Mouse (Mus musculus): ENCODE data around the gene Eif2b4. TPM values are rescaled to one million over a fixed set of nuclear protein-coding genes. Genes with fewer than 3 reads are reported as not detected.

Eif2b4 gene
- polyA plus RNA-seq, 1 experiment from 2014 or later = 42.2 TPM

DNA sequence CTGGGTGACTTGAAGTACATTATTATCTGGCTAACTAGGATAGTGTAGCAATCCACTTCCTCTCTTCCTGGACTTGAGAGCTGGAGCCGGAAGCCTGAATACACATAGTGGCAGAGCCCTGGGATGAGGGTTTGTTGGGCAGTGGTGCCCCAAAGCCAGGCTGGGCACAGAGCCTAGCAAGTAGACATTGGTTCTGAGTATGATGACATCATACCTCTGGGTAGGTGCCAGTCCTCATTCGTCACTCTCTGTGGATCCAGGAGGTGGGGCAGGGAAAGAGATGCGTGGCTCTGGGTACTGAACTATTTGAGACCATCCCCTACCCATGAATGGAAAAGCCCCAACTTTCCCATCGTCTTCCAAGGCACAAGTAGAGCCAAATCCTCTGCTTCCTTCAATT lies 43.4 kb downstream of the Eif2b4 start:
- no peak overlapping the region for H3K27ac ChIP-seq (ENCODE audit: low read length)
- H3K27me3 ChIP-seq (ENCODE audit: control insufficient read depth, insufficient read depth, low read depth, low read length) = no peaks in the 10 kb centered on the region
- no peak overlapping the region for H3K4me3 ChIP-seq (ENCODE audit: low read depth, low read length)
- H3K4me1 ChIP-seq (ENCODE audit: control insufficient read depth, low read depth, low read length) = peaks cover 11% of the 10 kb centered on the region
- 77% methylated on average over 4 of the region's 4 CpGs for WGBS (ENCODE audit: insufficient replicate concordance)
- H3K4me2 ChIP-seq (ENCODE audit: low read depth, low read length) = no peak overlapping the region
- no peak for ATAC-seq (ENCODE audit: low read depth)
- no peaks in the 10 kb centered on the region for H3K9me3 ChIP-seq (replicated peaks; ENCODE audit: control insufficient read depth, low read length)
- H3K9ac ChIP-seq (ENCODE audit: low read depth, low read length) = no peak overlapping the region
- no peaks in the 10 kb centered on the region for H3K36me3 ChIP-seq (ENCODE audit: control insufficient read depth, insufficient read depth)

DNA sequence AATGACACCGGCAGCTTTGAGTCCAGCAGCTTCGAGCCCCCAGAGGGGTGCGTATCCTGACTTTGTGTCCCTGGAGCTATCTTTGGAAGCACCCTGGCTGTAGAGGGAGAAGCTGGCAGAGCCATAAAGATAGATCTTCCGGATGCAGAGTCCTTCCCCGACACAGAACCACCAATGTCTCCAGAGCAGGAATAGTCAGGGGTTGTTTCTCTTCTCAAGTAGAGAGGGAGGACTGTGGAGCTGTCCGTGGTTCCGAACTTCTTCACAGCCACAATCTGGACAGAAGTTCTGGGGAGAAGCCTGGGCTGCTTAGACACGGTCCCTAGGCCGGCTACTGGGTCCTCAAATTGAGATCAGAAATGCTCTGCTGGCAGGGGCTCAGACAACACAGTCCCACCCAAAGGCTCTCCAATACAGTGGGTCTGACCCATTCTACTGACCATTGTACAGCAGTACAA lies 54.2 kb downstream of the Eif2b4 start:
- ATAC-seq (ENCODE audit: low read depth) = no peak
- 8% methylated on average over 9 of the region's 9 CpGs for WGBS (ENCODE audit: insufficient replicate concordance)
- H3K4me2 ChIP-seq (ENCODE audit: low read depth, low read length) = no peak overlapping the region

DNA sequence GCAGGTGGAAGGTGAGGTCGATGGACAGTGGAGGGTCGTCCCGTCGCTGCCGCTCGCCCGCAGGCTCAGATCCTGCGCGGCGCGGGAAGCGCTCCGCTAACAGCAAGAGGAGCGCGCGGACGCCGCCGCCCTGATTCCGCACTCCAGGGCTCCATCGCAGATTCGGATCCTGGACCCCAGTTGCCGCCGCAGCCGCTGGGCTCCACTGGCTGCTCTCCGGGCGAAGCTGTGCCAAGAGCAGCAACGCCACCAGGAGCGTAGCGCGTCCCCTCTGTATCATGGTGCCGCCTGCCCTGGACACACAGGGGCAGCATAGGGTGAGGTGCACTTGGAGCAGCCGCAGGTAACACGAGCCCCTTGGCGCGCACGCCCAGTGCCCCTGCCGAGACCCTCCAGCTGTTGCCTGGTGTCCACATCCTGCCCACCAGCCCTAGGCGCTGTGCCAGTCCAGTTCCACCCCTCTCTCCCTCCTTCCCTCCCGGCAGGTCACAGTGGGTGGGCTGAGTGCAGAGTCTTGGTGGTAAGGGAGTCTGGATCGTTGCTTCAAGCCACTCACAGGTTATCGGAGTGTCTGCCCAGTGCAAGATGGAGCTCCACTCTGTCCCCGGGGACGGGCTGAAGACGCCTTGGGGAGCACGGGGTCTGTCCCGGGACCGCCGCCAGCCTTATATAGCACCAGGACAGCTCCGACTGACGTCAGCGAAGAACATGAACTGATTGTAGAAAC lies 54.8 kb downstream of the Eif2b4 start, which contains the start of gene Ucn:
Gene Ucn (minus strand): TSS at position 589 of the 727 bp plus-strand sequence.
- Histone ChIP-seq H3K9me3 (replicated peaks; ENCODE audit: control insufficient read depth, low read length) (no peaks in the 10 kb centered on the region), H3K4me2 (ENCODE audit: low read depth, low read length) (no peak within 1 kb of the TSS), H3K36me3 (ENCODE audit: control insufficient read depth, insufficient read depth) (no peaks in the 10 kb centered on the region), H3K9ac (ENCODE audit: low read depth, low read length) (no peak within 1 kb of the TSS), H3K27me3 (ENCODE audit: control insufficient read depth, insufficient read depth, low read depth, low read length) (peaks cover 54% of the 10 kb centered on the region), H3K4me3 (ENCODE audit: low read depth, low read length) (no peak within 1 kb of the TSS), H3K4me1 (ENCODE audit: control insufficient read depth, low read depth, low read length) (peaks cover 2% of the 10 kb centered on the region), H3K27ac (ENCODE audit: low read length) (no peak within 1 kb of the TSS)
- no peak for ATAC-seq (ENCODE audit: low read depth)
- 3% methylated on average over 52 of the region's 52 CpGs for WGBS (ENCODE audit: insufficient replicate concordance)

More for the DNA sequence above, 54.2 kb downstream of the Eif2b4 start:
- Histone ChIP-seq H3K4me1 (ENCODE audit: control insufficient read depth, low read depth, low read length) (peaks cover 2% of the 10 kb centered on the region), H3K9me3 (replicated peaks; ENCODE audit: control insufficient read depth, low read length) (no peaks in the 10 kb centered on the region), H3K27me3 (ENCODE audit: control insufficient read depth, insufficient read depth, low read depth, low read length) (peaks cover 54% of the 10 kb centered on the region), H3K36me3 (ENCODE audit: control insufficient read depth, insufficient read depth) (no peaks in the 10 kb centered on the region), H3K4me3 (ENCODE audit: low read depth, low read length) (no peak overlapping the region), H3K9ac (ENCODE audit: low read depth, low read length) (no peak overlapping the region), H3K27ac (ENCODE audit: low read length) (no peak overlapping the region)

DNA sequence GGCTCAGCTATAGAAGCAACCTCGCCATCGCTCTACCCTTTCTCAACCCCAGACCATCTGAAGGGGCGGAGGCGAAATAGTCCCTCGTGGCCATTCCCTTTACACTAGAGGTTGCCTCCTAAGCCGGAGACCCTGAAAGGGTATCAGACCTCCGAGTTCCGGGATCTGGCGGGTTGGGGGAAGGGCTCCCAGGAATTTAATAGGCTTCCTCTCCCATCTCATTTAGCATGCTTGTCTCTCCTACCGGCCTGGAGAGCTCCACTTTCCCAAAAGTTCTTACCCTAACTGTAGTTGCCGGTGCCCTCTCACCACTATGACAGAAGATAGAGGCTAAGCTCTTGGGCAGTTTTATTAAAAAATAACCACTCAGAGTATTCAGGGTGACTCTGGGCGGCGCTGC lies 55.6 kb downstream of the Eif2b4 start:
- Histone ChIP-seq H3K4me3 (ENCODE audit: low read depth, low read length) (no peak overlapping the region), H3K9me3 (replicated peaks; ENCODE audit: control insufficient read depth, low read length) (no peaks in the 10 kb centered on the region), H3K4me2 (ENCODE audit: low read depth, low read length) (no peak overlapping the region), H3K36me3 (ENCODE audit: control insufficient read depth, insufficient read depth) (no peaks in the 10 kb centered on the region), H3K27me3 (ENCODE audit: control insufficient read depth, insufficient read depth, low read depth, low read length) (peaks cover 54% of the 10 kb centered on the region), H3K9ac (ENCODE audit: low read depth, low read length) (no peak overlapping the region), H3K27ac (ENCODE audit: low read length) (no peak overlapping the region), H3K4me1 (ENCODE audit: control insufficient read depth, low read depth, low read length) (peaks cover 2% of the 10 kb centered on the region)
- 2% methylated on average over 13 of the region's 13 CpGs for WGBS (ENCODE audit: insufficient replicate concordance)
- no peak for ATAC-seq (ENCODE audit: low read depth)

Other genes starting within 250 kb of the Eif2b4 start
- gene Cgref1, start 247.8 kb downstream of the Eif2b4 start, polyA plus RNA-seq (2015; fragmentation: Nextera tagmentation; extraction: Ambion mirVana) = 3.1 and 3.2 TPM in 2 replicates
- 92.0 and 102 TPM in 2 replicates for gene Preb, start 233.1 kb downstream of the Eif2b4 start, polyA plus RNA-seq (2015; fragmentation: Nextera tagmentation; extraction: Ambion mirVana)
- gene Tcf23, start 224.8 kb downstream of the Eif2b4 start, polyA plus RNA-seq (2015; fragmentation: Nextera tagmentation; extraction: Ambion mirVana) = 0.02 and 0.07 TPM in 2 replicates
- 63.8 and 67.9 TPM in 2 replicates for gene Atraid, start 145.1 kb downstream of the Eif2b4 start, polyA plus RNA-seq (2015; fragmentation: Nextera tagmentation; extraction: Ambion mirVana)
- gene Slc5a6, start 144.5 kb downstream of the Eif2b4 start, polyA plus RNA-seq (2015; fragmentation: Nextera tagmentation; extraction: Ambion mirVana) = 3.1 and 4.8 TPM in 2 replicates
- gene Cad, start 138.7 kb downstream of the Eif2b4 start, polyA plus RNA-seq (2015; fragmentation: Nextera tagmentation; extraction: Ambion mirVana) = 13.0 and 14.2 TPM in 2 replicates
- gene Dnajc5g, start 87.1 kb downstream of the Eif2b4 start, polyA plus RNA-seq (2015; fragmentation: Nextera tagmentation; extraction: Ambion mirVana) = not detected in 2 replicates
- gene Slc30a3, start 85.2 kb downstream of the Eif2b4 start, polyA plus RNA-seq (2015; fragmentation: Nextera tagmentation; extraction: Ambion mirVana) = 0.39 and 0.48 TPM in 2 replicates
- gene Trim54, start 76.7 kb downstream of the Eif2b4 start, polyA plus RNA-seq (2015; fragmentation: Nextera tagmentation; extraction: Ambion mirVana) = 0.41 and 0.57 TPM in 2 replicates
- not detected in 2 replicates for gene Ucn, start 54.6 kb downstream of the Eif2b4 start, polyA plus RNA-seq (2015; fragmentation: Nextera tagmentation; extraction: Ambion mirVana)
- gene Mpv17, start 39.2 kb downstream of the Eif2b4 start, polyA plus RNA-seq (2015; fragmentation: Nextera tagmentation; extraction: Ambion mirVana) = 20.7 and 21.5 TPM in 2 replicates
- 0.33 and 0.74 TPM in 2 replicates for gene Gm29609, start 13.5 kb downstream of the Eif2b4 start, polyA plus RNA-seq (2015; fragmentation: Nextera tagmentation; extraction: Ambion mirVana)
- gene Gtf3c2, start 13.3 kb downstream of the Eif2b4 start, polyA plus RNA-seq (2015; fragmentation: Nextera tagmentation; extraction: Ambion mirVana) = 29.3 and 32.2 TPM in 2 replicates
- 36.0 and 36.8 TPM in 2 replicates for gene Snx17, start 203 bp downstream of the Eif2b4 start, polyA plus RNA-seq (2015; fragmentation: Nextera tagmentation; extraction: Ambion mirVana)
- gene Zfp513, start 8.9 kb upstream of the Eif2b4 start, polyA plus RNA-seq (2015; fragmentation: Nextera tagmentation; extraction: Ambion mirVana) = 1.8 and 2.6 TPM in 2 replicates
- 90.8 and 97.8 TPM in 2 replicates for gene Ppm1g, start 27.3 kb upstream of the Eif2b4 start, polyA plus RNA-seq (2015; fragmentation: Nextera tagmentation; extraction: Ambion mirVana)
- 44.4 and 44.9 TPM in 2 replicates for gene Nrbp1, start 47.4 kb upstream of the Eif2b4 start, polyA plus RNA-seq (2015; fragmentation: Nextera tagmentation; extraction: Ambion mirVana)
- not detected in 2 replicates for gene Gm9970, start 47.8 kb upstream of the Eif2b4 start, polyA plus RNA-seq (2015; fragmentation: Nextera tagmentation; extraction: Ambion mirVana)
- gene Krtcap3, start 58.3 kb upstream of the Eif2b4 start, polyA plus RNA-seq (2015; fragmentation: Nextera tagmentation; extraction: Ambion mirVana) = 4.8 and 4.9 TPM in 2 replicates
- gene Ift172, start 97.7 kb upstream of the Eif2b4 start, polyA plus RNA-seq (2015; fragmentation: Nextera tagmentation; extraction: Ambion mirVana) = 4.5 and 5.1 TPM in 2 replicates
- 4.0 and 5.2 TPM in 2 replicates for gene Fndc4, start 102.7 kb upstream of the Eif2b4 start, polyA plus RNA-seq (2015; fragmentation: Nextera tagmentation; extraction: Ambion mirVana)
- 31.1 and 39.4 TPM in 2 replicates for gene Gckr, start 104.0 kb upstream of the Eif2b4 start, polyA plus RNA-seq (2015; fragmentation: Nextera tagmentation; extraction: Ambion mirVana)